Mouse (Mus musculus): ENCODE measurements at regions not wholly inside any gene's neighbourhood (a gene's known extent, or its start where the extent isn't known, plus 50 kb on each side); places are given as distances from the start of the nearest gene placed in this dataset.
"Not testable (repeated sequence)": the region's sequence is repeated elsewhere in the genome, so short reads cannot be mapped to it uniquely, and the experiment has no call there.

- H3K4me3 ChIP-seq (ENCODE audit: insufficient read depth, low read depth, low read length): no peak overlapping the region
- H3K4me1 ChIP-seq (ENCODE audit: control insufficient read depth, insufficient read depth, low read length): no peaks in the 10 kb centered on the region
- 86% methylated on average over 7 of the region's 7 CpGs for WGBS
- no peak for TF ChIP-seq CTCF (IDR thresholded peaks at IDR 0.05; ENCODE audit: insufficient read depth, low read depth, low read length)
- TF ChIP-seq POLR2A (IDR thresholded peaks at IDR 0.05; ENCODE audit: insufficient read depth, low read depth, low read length): no peak
- no peak overlapping the region for H3K27ac ChIP-seq (ENCODE audit: insufficient read depth, low read depth, low read length)
Measured at GRCm38 (mm10) chr3:83486192-83486716, 279.9 kb upstream of the Sfrp2 start.

GRCm38 (mm10) chr3:83495584-83495983, 270.5 kb upstream of the Sfrp2 start:
- H3K27ac ChIP-seq (ENCODE audit: insufficient read depth, low read depth, low read length): no peak overlapping the region
- WGBS: 32% methylated on average over 1 of the region's 1 CpGs
- TF ChIP-seq CTCF (IDR thresholded peaks at IDR 0.05; ENCODE audit: insufficient read depth, low read depth, low read length): no peak
- TF ChIP-seq POLR2A (IDR thresholded peaks at IDR 0.05; ENCODE audit: insufficient read depth, low read depth, low read length): no peak

GRCm38 (mm10) chr3:83503901-83504300, 262.2 kb upstream of the Sfrp2 start:
- H3K4me3 ChIP-seq (ENCODE audit: insufficient read depth, low read depth, low read length): no peak overlapping the region
- H3K4me1 ChIP-seq (ENCODE audit: control insufficient read depth, insufficient read depth, low read length): no peaks in the 10 kb centered on the region
- H3K27ac ChIP-seq (ENCODE audit: insufficient read depth, low read depth, low read length): no peak overlapping the region
- 51% methylated on average over 7 of the region's 7 CpGs for WGBS
- no peak for TF ChIP-seq POLR2A (IDR thresholded peaks at IDR 0.05; ENCODE audit: insufficient read depth, low read depth, low read length)
- TF ChIP-seq CTCF (IDR thresholded peaks at IDR 0.05; ENCODE audit: insufficient read depth, low read depth, low read length): no peak

More at GRCm38 (mm10) chr3:83495584-83495983, 270.5 kb upstream of the Sfrp2 start:
- no peaks in the 10 kb centered on the region for H3K4me1 ChIP-seq (ENCODE audit: control insufficient read depth, insufficient read depth, low read length)
- H3K4me3 ChIP-seq (ENCODE audit: insufficient read depth, low read depth, low read length): no peak overlapping the region

- WGBS: 76% methylated on average over 4 of the region's 4 CpGs
- no peak overlapping the region for H3K4me3 ChIP-seq (ENCODE audit: insufficient read depth, low read depth, low read length)
- no peaks in the 10 kb centered on the region for H3K4me1 ChIP-seq (ENCODE audit: control insufficient read depth, insufficient read depth, low read length)
- no peak overlapping the region for H3K27ac ChIP-seq (ENCODE audit: insufficient read depth, low read depth, low read length)
- TF ChIP-seq CTCF (IDR thresholded peaks at IDR 0.05; ENCODE audit: insufficient read depth, low read depth, low read length) (no peak), POLR2A (IDR thresholded peaks at IDR 0.05; ENCODE audit: insufficient read depth, low read depth, low read length) (no peak)
Measured at GRCm38 (mm10) chr3:83516614-83517013, 249.5 kb upstream of the Sfrp2 start.

GRCm38 (mm10) chr3:83517914-83518635, 248.0 kb upstream of the Sfrp2 start:
- 71% methylated on average over 6 of the region's 6 CpGs for WGBS
- no peaks in the 10 kb centered on the region for H3K4me1 ChIP-seq (ENCODE audit: control insufficient read depth, insufficient read depth, low read length)
- TF ChIP-seq CTCF (IDR thresholded peaks at IDR 0.05; ENCODE audit: insufficient read depth, low read depth, low read length): no peak
- TF ChIP-seq POLR2A (IDR thresholded peaks at IDR 0.05; ENCODE audit: insufficient read depth, low read depth, low read length): no peak
- no peak overlapping the region for H3K27ac ChIP-seq (ENCODE audit: insufficient read depth, low read depth, low read length)
- H3K4me3 ChIP-seq (ENCODE audit: insufficient read depth, low read depth, low read length): no peak overlapping the region

GRCm38 (mm10) chr3:83530243-83530847, 235.8 kb upstream of the Sfrp2 start:
- TF ChIP-seq CTCF (IDR thresholded peaks at IDR 0.05; ENCODE audit: insufficient read depth, low read depth, low read length) (no peak), POLR2A (IDR thresholded peaks at IDR 0.05; ENCODE audit: insufficient read depth, low read depth, low read length) (no peak)
- H3K4me3 ChIP-seq (ENCODE audit: insufficient read depth, low read depth, low read length): no peak overlapping the region
- WGBS: 87% methylated on average over 4 of the region's 4 CpGs
- H3K27ac ChIP-seq (ENCODE audit: insufficient read depth, low read depth, low read length): no peak overlapping the region
- no peaks in the 10 kb centered on the region for H3K4me1 ChIP-seq (ENCODE audit: control insufficient read depth, insufficient read depth, low read length)

GRCm38 (mm10) chr3:83536624-83537023, 229.5 kb upstream of the Sfrp2 start:
- not testable (repeated sequence) for H3K4me3 ChIP-seq (ENCODE audit: insufficient read depth, low read depth, low read length); H3K27ac ChIP-seq (ENCODE audit: insufficient read depth, low read depth, low read length); H3K4me1 ChIP-seq (ENCODE audit: control insufficient read depth, insufficient read depth, low read length)
- 63% methylated on average over 5 of the region's 5 CpGs for WGBS

GRCm38 (mm10) chr3:83537231-83537630, 228.9 kb upstream of the Sfrp2 start:
- WGBS: 35% methylated on average over 4 of the region's 4 CpGs
- no peak for TF ChIP-seq CTCF (IDR thresholded peaks at IDR 0.05; ENCODE audit: insufficient read depth, low read depth, low read length)
- no peak overlapping the region for H3K27ac ChIP-seq (ENCODE audit: insufficient read depth, low read depth, low read length)

GRCm38 (mm10) chr3:83537711-83538110, 228.4 kb upstream of the Sfrp2 start:
- Histone ChIP-seq H3K27ac (ENCODE audit: insufficient read depth, low read depth, low read length) (no peak overlapping the region), H3K4me1 (ENCODE audit: control insufficient read depth, insufficient read depth, low read length) (no peaks in the 10 kb centered on the region), H3K4me3 (ENCODE audit: insufficient read depth, low read depth, low read length) (no peak overlapping the region)
- 32% methylated on average over 7 of the region's 7 CpGs for WGBS
- no peak for TF ChIP-seq CTCF (IDR thresholded peaks at IDR 0.05; ENCODE audit: insufficient read depth, low read depth, low read length)
- TF ChIP-seq POLR2A (IDR thresholded peaks at IDR 0.05; ENCODE audit: insufficient read depth, low read depth, low read length): no peak

More at GRCm38 (mm10) chr3:83537231-83537630, 228.9 kb upstream of the Sfrp2 start:
- H3K4me3 ChIP-seq (ENCODE audit: insufficient read depth, low read depth, low read length): no peak overlapping the region
- H3K4me1 ChIP-seq (ENCODE audit: control insufficient read depth, insufficient read depth, low read length): no peaks in the 10 kb centered on the region

Measured in olfactory bulb, adult 2 months (tissue).